Mouse (Mus musculus): Measurements from ENCODE around the gene Mrap2.

Mrap2 gene

DNA sequence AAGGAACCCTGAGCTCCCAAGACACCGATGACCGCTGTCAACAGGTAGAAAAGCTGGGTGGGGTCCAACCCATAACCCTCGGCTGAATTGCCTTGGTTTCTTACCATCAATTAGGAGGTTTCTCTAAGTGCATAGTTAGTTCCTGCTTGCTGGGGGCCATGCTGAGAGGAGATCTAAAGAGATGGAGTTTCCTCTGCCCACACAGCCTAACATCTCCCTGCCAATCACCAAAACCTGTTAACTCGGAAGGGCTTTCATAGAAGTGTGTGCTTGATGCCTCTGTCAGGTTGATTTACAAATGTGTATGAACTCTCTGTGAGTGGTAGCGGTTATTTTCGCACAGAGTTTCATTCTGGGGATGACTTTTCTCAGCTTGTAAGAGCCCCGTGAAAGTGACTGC is 34.4 kb downstream of the Mrap2 start:
- peak; percentile 2 for DNase-seq (ENCODE audit: low read depth, low spot score)

DNA sequence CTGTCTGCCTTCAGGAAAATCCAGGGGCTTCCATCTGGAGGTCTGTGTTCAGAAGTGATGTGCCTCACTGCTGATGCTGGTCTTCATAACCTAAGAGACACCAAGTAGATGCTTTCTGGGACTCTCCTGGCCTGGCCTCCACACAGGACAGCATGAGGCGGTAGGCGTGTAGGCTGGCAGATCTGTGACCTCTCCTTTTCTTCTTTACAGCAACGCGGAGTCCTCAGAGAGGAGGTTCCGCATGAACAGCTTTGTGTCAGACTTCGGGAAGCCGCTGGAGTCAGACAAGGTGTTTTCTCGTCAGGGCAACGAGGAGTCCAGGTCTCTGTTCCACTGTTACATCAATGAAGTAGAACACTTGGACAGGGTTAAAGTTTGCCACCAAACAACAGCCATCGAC is 38.1 kb downstream of the Mrap2 start:
- no peak for DNase-seq (ENCODE audit: low read depth, low spot score)

GRCm38 (mm10) chr9:87187336-87187735 is 43.2 kb downstream of the Mrap2 start:
- no peak for DNase-seq (ENCODE audit: low read depth, low spot score)

GRCm38 (mm10) chr9:87193721-87194120 is 49.6 kb downstream of the Mrap2 start:
- no peak for DNase-seq (ENCODE audit: low read depth, low spot score)

GRCm38 (mm10) chr9:87197277-87197676 is 53.2 kb downstream of the Mrap2 start:
- DNase-seq (ENCODE audit: low read depth, low spot score): no peak

- DNase-seq (ENCODE audit: low read depth, low spot score): no peak
Measured at GRCm38 (mm10) chr9:87198036-87198435, 53.9 kb downstream of the Mrap2 start.

DNA sequence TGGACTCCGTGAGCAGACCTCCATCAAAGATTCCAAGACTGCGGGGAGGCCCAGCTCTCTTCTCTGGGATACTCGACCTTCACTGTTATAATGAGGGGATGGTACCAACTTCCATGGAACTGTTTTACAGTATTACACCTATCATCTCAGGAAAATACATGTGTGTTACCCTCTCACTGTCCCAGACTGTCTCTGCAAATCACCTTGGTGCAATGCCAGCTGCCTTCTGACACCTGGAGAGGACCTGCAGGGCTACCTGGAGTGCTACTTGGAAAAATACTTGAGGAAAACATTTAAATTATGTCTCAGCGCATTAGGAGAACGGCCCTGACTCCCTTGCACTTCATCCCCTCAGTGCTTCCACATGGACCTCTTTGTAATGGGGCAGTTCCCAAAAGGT is 56.3 kb downstream of the Mrap2 start:
- DNase-seq (ENCODE audit: low read depth, low spot score): no peak

DNA sequence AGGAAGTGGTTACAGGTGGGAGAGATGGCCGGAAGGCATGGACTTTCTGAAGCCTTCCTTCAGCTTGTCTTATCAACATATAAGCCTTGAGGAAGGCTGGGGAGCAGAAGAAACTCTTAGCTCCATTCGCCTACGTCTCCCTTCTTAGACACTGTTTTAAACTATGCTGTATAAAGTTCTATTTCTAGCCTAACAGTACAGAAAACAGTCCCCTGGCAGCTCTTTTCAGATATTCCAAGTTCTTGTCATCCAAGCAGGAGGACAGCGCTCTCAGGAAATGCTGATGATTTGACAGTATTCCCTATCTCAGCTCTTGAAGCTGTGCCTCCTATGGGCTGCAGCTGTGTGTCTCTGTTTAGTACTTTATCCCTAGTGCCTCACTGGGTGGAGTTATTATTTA is 56.8 kb downstream of the Mrap2 start:
- no peak for DNase-seq (ENCODE audit: low read depth, low spot score)

- no peak for DNase-seq (ENCODE audit: low read depth, low spot score)
Measured at GRCm38 (mm10) chr9:87202431-87202830, 58.3 kb downstream of the Mrap2 start.

DNA sequence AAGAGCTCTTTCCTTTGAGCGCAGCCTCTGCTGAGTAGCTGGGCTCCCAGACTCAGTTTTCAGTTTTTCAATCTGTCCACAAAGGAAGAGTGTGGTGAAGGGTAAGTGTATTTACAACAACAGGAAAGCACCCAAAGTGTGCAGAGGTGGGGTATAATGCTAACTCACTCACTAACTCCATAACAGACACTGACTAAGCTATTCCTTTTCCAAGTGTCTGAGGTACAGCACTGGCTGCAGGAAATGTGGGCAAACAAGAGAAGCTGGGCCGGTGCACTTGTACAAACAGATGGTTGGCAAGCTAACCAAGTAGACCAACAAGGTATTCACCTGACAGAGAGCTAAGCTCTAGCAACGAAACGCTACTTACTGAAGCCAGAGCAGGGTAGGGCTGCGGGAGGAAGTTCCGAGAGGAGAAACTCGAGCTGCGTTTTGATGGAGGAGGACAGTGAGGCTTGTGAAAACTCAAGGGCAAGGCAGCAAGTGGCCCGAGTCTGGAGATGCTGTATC is 66.8 kb downstream of the Mrap2 start:
- DNase-seq (ENCODE audit: low read depth, low spot score): no peak

DNA sequence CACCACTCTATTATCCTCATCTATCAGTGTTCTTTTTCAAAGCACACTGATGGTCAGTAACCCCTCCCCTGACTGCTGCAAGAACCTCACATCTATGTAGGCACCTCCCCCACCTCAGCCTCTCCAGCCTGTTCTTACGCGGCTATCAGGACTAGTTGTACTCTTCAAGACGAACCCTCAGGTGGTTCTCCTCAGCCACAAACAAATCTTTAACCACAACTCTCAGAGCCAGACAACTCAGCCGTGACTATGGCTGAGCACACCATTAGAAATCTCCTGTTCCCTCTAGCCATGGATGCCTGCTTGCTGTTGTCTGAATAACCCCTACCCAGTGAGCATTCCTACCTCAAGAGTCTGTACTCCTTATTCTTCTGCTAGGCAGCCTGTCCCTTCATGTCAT is 69.1 kb downstream of the Mrap2 start:
- no peak for DNase-seq (ENCODE audit: low read depth, low spot score)

Measured in CD4-positive, CD25-positive, alpha-beta regulatory T cell, adult 2 months (primary cell).